Mouse (Mus musculus) embryonic facial prominence, embryonic 14.5 days (tissue): ENCODE results near the gene Ahcyl1. TPM values are rescaled to one million over a fixed set of nuclear protein-coding genes. Genes with fewer than 3 reads are reported as not detected.

Experiments
- ATAC-seq: fragments of 200-750 bp; cut with Nextera tagmentation; 2 replicates; pipeline ENCODE4 v1.8.0; 2017; ENCODE audit warnings: low read depth, moderate number of reproducible peaks, moderate TSS enrichment
- DNase-seq: peaks from one replicate; pipeline ENCODE4 v3.0.0-alpha.2; 2015; ENCODE audit warnings: low spot score
- H3K27ac ChIP-seq: fragments of 300-500 bp; sonication (generic); replicated peaks from 2 replicates; pipeline ENCODE4 v1.5.1; 2014; ENCODE audit warnings: low read depth, mild to moderate bottlenecking, low read length, moderate library complexity
- H3K27me3 ChIP-seq: fragments of 300-500 bp; sonication (generic); replicated peaks from 2 replicates; pipeline ENCODE4 v1.6.1; 2014; ENCODE audit warnings: low read length; ENCODE audit not compliant: control insufficient read depth, insufficient read depth
- H3K36me3 ChIP-seq: fragments of 300-500 bp; sonication (generic); 2 replicates; pipeline ENCODE4 v1.6.1; 2014; ENCODE audit warnings: low read length, mixed read lengths; ENCODE audit not compliant: control insufficient read depth, insufficient read depth
- H3K4me1 ChIP-seq: fragments of 300-500 bp; sonication (generic); 2 replicates; pipeline ENCODE4 v1.6.1; 2014; ENCODE audit warnings: antibody characterized with exemption, low read length; ENCODE audit not compliant: control insufficient read depth, insufficient read depth
- H3K4me2 ChIP-seq: fragments of 300-500 bp; sonication (generic); 2 replicates; pipeline ENCODE4 v1.6.1; 2014; ENCODE audit warnings: low read depth, mild to moderate bottlenecking, low read length, moderate library complexity, mixed read lengths
- H3K4me3 ChIP-seq: fragments of 300-500 bp; sonication (generic); 2 replicates; pipeline ENCODE4 v1.5.1; 2014; ENCODE audit warnings: low read depth, mild to moderate bottlenecking, low read length
- H3K9ac ChIP-seq: fragments of 300-500 bp; sonication (generic); 2 replicates; pipeline ENCODE4 v1.6.1; 2014; ENCODE audit warnings: low read depth, mild to moderate bottlenecking, low read length, moderate library complexity, mixed read lengths
- H3K9me3 ChIP-seq: fragments of 300-500 bp; sonication (generic); 2 replicates; pipeline ENCODE4 v1.6.1; 2016; ENCODE audit warnings: low read length; ENCODE audit not compliant: control insufficient read depth
- WGBS: fragments of 180-500 bp; shearing (Covaris S2); extraction: QIAGEN DNeasy Blood & Tissue Kit; methylation state at CpG from one replicate; pipeline ENCODE4 v1.1.7; 2014; 5-methylcytosine and 5-hydroxymethylcytosine counted together
- polyA plus RNA-seq: library from polyadenylated mRNA; unstranded; fragments of >200 nt; fragmentation: Nextera tagmentation; extraction: Ambion mirVana; gene quantifications from 2 replicates; pipeline ENCODE4 v1.2.1, GENCODE M21; 2014

Ahcyl1 gene
- polyA plus RNA-seq, 1 experiment from 2014 or later, result 89.3 TPM

- ATAC-seq, result no peak
- no peak overlapping the region for H3K27ac ChIP-seq
Measured at GRCm38 (mm10) chr3:107700625-107701024, 4.3 kb upstream of the Ahcyl1 start.

GRCm38 (mm10) chr3:107696910-107697309 is 550 bp upstream of the Ahcyl1 start:
- WGBS, result 42% methylated on average over 3 of the region's 3 CpGs
- H3K36me3 ChIP-seq, result no peaks in the 10 kb centered on the region
- H3K27me3 ChIP-seq, result no peaks in the 10 kb centered on the region
- peak overlapping the region; percentile 43 for H3K4me2 ChIP-seq
- H3K27ac ChIP-seq, result no peak overlapping the region
- no peaks in the 10 kb centered on the region for H3K9me3 ChIP-seq
- peak overlapping the region; percentile 88; the same call in 1 of the 2 replicates for H3K4me3 ChIP-seq
- DNase-seq (no peak), ATAC-seq (no peak; the same call in 1 of the 2 replicates)
- H3K4me1 ChIP-seq, result peaks cover 23% of the 10 kb centered on the region
- no peak overlapping the region for H3K9ac ChIP-seq

More at GRCm38 (mm10) chr3:107700625-107701024, 4.3 kb upstream of the Ahcyl1 start:
- no peak overlapping the region for H3K4me2 ChIP-seq
- no peak overlapping the region for H3K9ac ChIP-seq
- no peak for DNase-seq
- no peaks in the 10 kb centered on the region for H3K36me3 ChIP-seq
- no peaks in the 10 kb centered on the region for H3K9me3 ChIP-seq
- no peaks in the 10 kb centered on the region; the same call in 1 of the 2 replicates for H3K4me1 ChIP-seq
- no peak overlapping the region for H3K4me3 ChIP-seq
- WGBS, result 81% methylated on average over 2 of the region's 2 CpGs
- no peaks in the 10 kb centered on the region for H3K27me3 ChIP-seq

- H3K9me3 ChIP-seq, result no peaks in the 10 kb centered on the region
- peak overlapping the region; percentile 88 for H3K4me3 ChIP-seq
- 4% methylated on average over 16 of the region's 16 CpGs for WGBS
- H3K4me2 ChIP-seq, result peak overlapping the region; percentile 87
- H3K4me1 ChIP-seq, result peaks cover 37% of the 10 kb centered on the region
- no peaks in the 10 kb centered on the region for H3K27me3 ChIP-seq
- no peak for DNase-seq
- no peaks in the 10 kb centered on the region for H3K36me3 ChIP-seq
- peak overlapping the region; percentile 97 for H3K9ac ChIP-seq
- H3K27ac ChIP-seq, result peak overlapping the region; percentile 93
- ATAC-seq, result no peak
Measured at GRCm38 (mm10) chr3:107695219-107695947, 977 bp downstream of the Ahcyl1 start.

- Histone ChIP-seq H3K4me1 (peaks cover 44% of the 10 kb centered on the region), H3K27me3 (no peaks in the 10 kb centered on the region), H3K36me3 (no peaks in the 10 kb centered on the region), H3K4me2 (peak overlapping the region; percentile 87), H3K4me3 (peak overlapping the region; percentile 88), H3K9ac (no peak overlapping the region), H3K27ac (no peak overlapping the region), H3K9me3 (no peaks in the 10 kb centered on the region)
- no peak for ATAC-seq
- no peak for DNase-seq
- WGBS, result 66% methylated on average over 2 of the region's 2 CpGs
Measured at GRCm38 (mm10) chr3:107694256-107694900, 2.0 kb downstream of the Ahcyl1 start.

GRCm38 (mm10) chr3:107690366-107690765 is 6.0 kb downstream of the Ahcyl1 start:
- no peak for ATAC-seq
- 53% methylated on average over 2 of the region's 2 CpGs for WGBS
- no peak overlapping the region for H3K4me2 ChIP-seq

GRCm38 (mm10) chr3:107689245-107689644 is 7.1 kb downstream of the Ahcyl1 start:
- ATAC-seq (no peak), DNase-seq (no peak)
- Histone ChIP-seq H3K4me2 (no peak overlapping the region), H3K9ac (no peak overlapping the region), H3K4me3 (no peak overlapping the region), H3K27me3 (no peaks in the 10 kb centered on the region), H3K4me1 (peaks cover 52% of the 10 kb centered on the region), H3K36me3 (no peaks in the 10 kb centered on the region), H3K27ac (no peak overlapping the region), H3K9me3 (no peaks in the 10 kb centered on the region)

More at GRCm38 (mm10) chr3:107690366-107690765, 6.0 kb downstream of the Ahcyl1 start:
- DNase-seq, result no peak
- H3K36me3 ChIP-seq, result no peaks in the 10 kb centered on the region
- H3K9ac ChIP-seq, result no peak overlapping the region
- no peaks in the 10 kb centered on the region for H3K9me3 ChIP-seq
- H3K4me1 ChIP-seq, result peaks cover 56% of the 10 kb centered on the region
- H3K4me3 ChIP-seq, result no peak overlapping the region
- no peak overlapping the region for H3K27ac ChIP-seq
- H3K27me3 ChIP-seq, result no peaks in the 10 kb centered on the region

GRCm38 (mm10) chr3:107688236-107688635 is 8.1 kb downstream of the Ahcyl1 start:
- Histone ChIP-seq H3K27me3 (no peaks in the 10 kb centered on the region), H3K4me2 (no peak overlapping the region), H3K9ac (no peak overlapping the region), H3K4me1 (peaks cover 52% of the 10 kb centered on the region), H3K36me3 (no peaks in the 10 kb centered on the region), H3K9me3 (no peaks in the 10 kb centered on the region), H3K4me3 (no peak overlapping the region), H3K27ac (no peak overlapping the region)
- ATAC-seq (no peak), DNase-seq (no peak)
- WGBS, result 63% methylated on average over 1 of the region's 1 CpGs

- ATAC-seq (no peak), DNase-seq (no peak)
- Histone ChIP-seq H3K4me2 (no peak overlapping the region), H3K9me3 (no peaks in the 10 kb centered on the region), H3K4me1 (peaks cover 55% of the 10 kb centered on the region), H3K27ac (no peak overlapping the region; the same call in 1 of the 2 replicates), H3K36me3 (no peaks in the 10 kb centered on the region), H3K4me3 (no peak overlapping the region), H3K9ac (no peak overlapping the region), H3K27me3 (no peaks in the 10 kb centered on the region)
- 80% methylated on average over 3 of the region's 3 CpGs for WGBS
Measured at GRCm38 (mm10) chr3:107686276-107686977, 9.9 kb downstream of the Ahcyl1 start.
